Comparison of ENCODE assay signal across 8 mouse cellular contexts in genomic region chr13:13538585-13539300, GRCm38 (mm10). TPM values are rescaled to one million over a fixed set of nuclear protein-coding genes. Genes with fewer than 3 reads are reported as not detected.
DNase-seq lines count a peak whose midpoint lies in the region; ATAC-seq and TF ChIP-seq lines count a peak whose summit lies in the region.

No protein-coding gene starts in this region.

- TF ChIP-seq CTCF in layer of hippocampus, adult 2 months (conservative IDR thresholded peaks at IDR 0.05), result no peak
- TF ChIP-seq CTCF in liver, postnatal 0 days (IDR thresholded peaks at IDR 0.05; ENCODE audit: low read depth), result no peak
- no peak for TF ChIP-seq CTCF in stomach, postnatal 0 days (IDR thresholded peaks at IDR 0.05; ENCODE audit: low read depth)

- peak; percentile 78 for ATAC-seq in liver, postnatal 0 days
- peak; percentile 61 for ATAC-seq in stomach, postnatal 0 days (ENCODE audit: low FRiP score, low TSS enrichment)

- intact Hi-C loops in heart, postnatal 25 days (cut with DNase I), result no loop called here

- WGBS in liver, postnatal 0 days (ENCODE audit: insufficient replicate concordance), result 19% methylated on average over 4 of the region's 4 CpGs
- 37% methylated on average over 4 of the region's 4 CpGs for WGBS in stomach, postnatal 0 days

- H3K27me3 ChIP-seq in liver, postnatal 0 days (ENCODE audit: insufficient read depth, low read length), result no peaks in the 10 kb centered on the region
- no peaks in the 10 kb centered on the region for H3K27me3 ChIP-seq in stomach, postnatal 0 days (ENCODE audit: control insufficient read depth, insufficient read depth, low read length)

- H3K9me3 ChIP-seq in liver, postnatal 0 days (ENCODE audit: low read length), result no peaks in the 10 kb centered on the region
- no peaks in the 10 kb centered on the region for H3K9me3 ChIP-seq in stomach, postnatal 0 days (ENCODE audit: control insufficient read depth, low read length)

- peaks cover 3% of the 10 kb centered on the region; the same call in 1 of the 2 replicates for H3K4me1 ChIP-seq in liver, postnatal 0 days (ENCODE audit: insufficient read depth)
- no peaks in the 10 kb centered on the region for H3K4me1 ChIP-seq in stomach, postnatal 0 days (replicated peaks; ENCODE audit: control insufficient read depth, insufficient read depth)

- no peaks in the 10 kb centered on the region for H3K36me3 ChIP-seq in liver, postnatal 0 days (replicated peaks; ENCODE audit: insufficient read depth, low read length)
- H3K36me3 ChIP-seq in stomach, postnatal 0 days (ENCODE audit: control insufficient read depth, insufficient read depth, low read length), result no peaks in the 10 kb centered on the region

- peak; percentile 77 for TF ChIP-seq EP300 in liver, postnatal 0 days (IDR thresholded peaks at IDR 0.05; ENCODE audit: low read depth)
- no peak for TF ChIP-seq EP300 in stomach, postnatal 0 days (optimal IDR thresholded peaks at IDR 0.05)

- no peak overlapping the region for H3K4me3 ChIP-seq in layer of hippocampus, adult 2 months
- no peak overlapping the region for H3K4me3 ChIP-seq in liver, postnatal 0 days (ENCODE audit: low read depth, low read length)
- no peak overlapping the region for H3K4me3 ChIP-seq in stomach, postnatal 0 days (ENCODE audit: low read depth, low read length)

- H3K4me2 ChIP-seq in liver, postnatal 0 days (ENCODE audit: low read depth, low read length), result no peak overlapping the region
- no peak overlapping the region for H3K4me2 ChIP-seq in stomach, postnatal 0 days (replicated peaks; ENCODE audit: low read depth)

- no peak overlapping the region for H3K9ac ChIP-seq in liver, postnatal 0 days (replicated peaks)
- no peak overlapping the region for H3K9ac ChIP-seq in stomach, postnatal 0 days (ENCODE audit: low read length)

- H3K27ac ChIP-seq in layer of hippocampus, adult 2 months, result peak overlapping the region; percentile 3; the same call in 1 of the 2 replicates
- peak overlapping the region; percentile 44; the same call in 1 of the 2 replicates for H3K27ac ChIP-seq in liver, postnatal 0 days (ENCODE audit: low read depth)
- no peak overlapping the region for H3K27ac ChIP-seq in stomach, postnatal 0 days (replicated peaks)

- DNase-seq in layer of hippocampus, adult 2 months (ENCODE audit: low spot score in 2 of 2), result peak in 1 of 2 experiments; percentile 41
- DNase-seq in layer of hippocampus, adult 18-20 months (ENCODE audit: low spot score in 2 of 2), result no peak
- peak; percentile 84 for DNase-seq in MN1 (ENCODE audit: low spot score)
- peak; percentile 68 to 72 for DNase-seq in cerebellum, postnatal 10 days
- peak; percentile 58 for DNase-seq in heart, postnatal 25 days (ENCODE audit: low spot score)
- DNase-seq in liver, postnatal 0 days, result peak; percentile 27
- peak; percentile 28 for DNase-seq in stomach, postnatal 0 days (ENCODE audit: low spot score)
- DNase-seq in frontal cortex, postnatal 14 days (ENCODE audit: low spot score in 2 of 2), result no peak

RNA-seq across cellular contexts. Expression of gene Lyst, which starts 51.5 kb away (rescaled TPM):
- total RNA-seq in layer of hippocampus, adult 2 months (2021), result 100 to 1,000 TPM in 1 of 2 experiments, 10 to 100 TPM in 1; 96.3 to 107 TPM
- 10 to 100 TPM; 75.2 to 86.9 TPM for total RNA-seq in layer of hippocampus, adult 18-20 months (2021)
- total RNA-seq in heart, postnatal 25 days (2021), result 10 to 100 TPM in 1 of 2 experiments, 1 to 10 TPM in 1; 8.3 to 12.0 TPM
- polyA plus RNA-seq in liver, postnatal 0 days (2015; fragmentation: Nextera tagmentation; extraction: Ambion mirVana), result 3.1 and 5.6 TPM in 2 replicates
- polyA plus RNA-seq in stomach, postnatal 0 days (2015; fragmentation: Nextera tagmentation; extraction: Ambion mirVana), result 2.0 and 2.6 TPM in 2 replicates

Comparison
In these comparisons a context has a peak if more than half of its experiments do, and no peak if none do; other contexts are left out.
1. DNase-seq: peak in MN1 (single experiment), cerebellum, postnatal 10 days (2 of 2), heart, postnatal 25 days (single experiment), liver, postnatal 0 days (single experiment) and stomach, postnatal 0 days (single experiment); none in layer of hippocampus, adult 18-20 months (0 of 2) and frontal cortex, postnatal 14 days (0 of 2).
2. RNA of gene Lyst, which starts 51.5 kb away (total RNA-seq): 96.3 to 107 TPM in layer of hippocampus, adult 2 months and 75.2 to 86.9 TPM in layer of hippocampus, adult 18-20 months; 8.3 to 12.0 TPM in heart, postnatal 25 days; every median in the first group is over 4 times any median in the second.